Mouse (Mus musculus): ENCODE measurements around the gene 1700037H04Rik. TPM values are rescaled to one million over a fixed set of nuclear protein-coding genes. Genes with fewer than 3 reads are reported as not detected.

The 1700037H04Rik gene
- polyA plus RNA-seq, 1 experiment from 2014 or later = 97.1 TPM

GRCm38 (mm10) chr2:131172322-131172721, 12.4 kb upstream of the 1700037H04Rik start:
- 0 out of 2 replicates have a peak, but pooled peaks cover 2% of the 10 kb centered on the region for H3K36me3 ChIP-seq (ENCODE audit: control insufficient read depth, insufficient read depth)
- H3K27ac ChIP-seq (ENCODE audit: low read length) = no peak overlapping the region
- no peak overlapping the region for H3K4me2 ChIP-seq (ENCODE audit: low read length)
- ATAC-seq = no peak
- H3K4me1 ChIP-seq (replicated peaks; ENCODE audit: control insufficient read depth, insufficient read depth, low read length) = peaks cover 24% of the 10 kb centered on the region
- H3K9ac ChIP-seq (replicated peaks; ENCODE audit: low read depth, low read length) = no peak overlapping the region
- 52% methylated on average over 9 of the region's 9 CpGs for WGBS
- H3K27me3 ChIP-seq (replicated peaks; ENCODE audit: control insufficient read depth, insufficient read depth, low read length) = peaks cover 14% of the 10 kb centered on the region
- H3K4me3 ChIP-seq (replicated peaks; ENCODE audit: low read length) = no peak overlapping the region
- H3K9me3 ChIP-seq (ENCODE audit: control insufficient read depth, low read length) = no peaks in the 10 kb centered on the region

GRCm38 (mm10) chr2:131171401-131172104, 11.7 kb upstream of the 1700037H04Rik start:
- 0 out of 2 replicates have a peak overlapping the region, but pooled peaks have one; percentile 15 for H3K9ac ChIP-seq (replicated peaks; ENCODE audit: low read depth, low read length)
- no peak overlapping the region for H3K4me3 ChIP-seq (replicated peaks; ENCODE audit: low read length)
- 16% methylated on average over 43 of the region's 43 CpGs for WGBS
- ATAC-seq = no peak
- H3K36me3 ChIP-seq (ENCODE audit: control insufficient read depth, insufficient read depth) = 0 out of 2 replicates have a peak, but pooled peaks cover 2% of the 10 kb centered on the region
- no peaks in the 10 kb centered on the region for H3K9me3 ChIP-seq (ENCODE audit: control insufficient read depth, low read length)
- peaks cover 14% of the 10 kb centered on the region for H3K27me3 ChIP-seq (replicated peaks; ENCODE audit: control insufficient read depth, insufficient read depth, low read length)
- 0 out of 2 replicates have a peak overlapping the region, but pooled peaks have one; percentile 8 for H3K4me2 ChIP-seq (ENCODE audit: low read length)
- H3K4me1 ChIP-seq (replicated peaks; ENCODE audit: control insufficient read depth, insufficient read depth, low read length) = peaks cover 16% of the 10 kb centered on the region
- no peak overlapping the region for H3K27ac ChIP-seq (ENCODE audit: low read length)

- WGBS = 21% methylated on average over 9 of the region's 9 CpGs
- Histone ChIP-seq H3K27me3 (replicated peaks; ENCODE audit: control insufficient read depth, insufficient read depth, low read length) (peaks cover 14% of the 10 kb centered on the region), H3K4me3 (replicated peaks; ENCODE audit: low read length) (no peak overlapping the region), H3K9me3 (ENCODE audit: control insufficient read depth, low read length) (no peaks in the 10 kb centered on the region), H3K4me2 (ENCODE audit: low read length) (no peak overlapping the region), H3K4me1 (replicated peaks; ENCODE audit: control insufficient read depth, insufficient read depth, low read length) (peaks cover 11% of the 10 kb centered on the region), H3K9ac (replicated peaks; ENCODE audit: low read depth, low read length) (no peak overlapping the region), H3K27ac (ENCODE audit: low read length) (no peak overlapping the region), H3K36me3 (ENCODE audit: control insufficient read depth, insufficient read depth) (0 out of 2 replicates have a peak, but pooled peaks cover 2% of the 10 kb centered on the region)
- ATAC-seq = no peak
These were observed 11.1 kb upstream of the 1700037H04Rik start for GRCm38 (mm10) chr2:131170936-131171335.

- Histone ChIP-seq H3K36me3 (ENCODE audit: control insufficient read depth, insufficient read depth) (0 out of 2 replicates have a peak, but pooled peaks cover 2% of the 10 kb centered on the region), H3K27me3 (replicated peaks; ENCODE audit: control insufficient read depth, insufficient read depth, low read length) (peaks cover 14% of the 10 kb centered on the region), H3K4me1 (replicated peaks; ENCODE audit: control insufficient read depth, insufficient read depth, low read length) (peaks cover 4% of the 10 kb centered on the region), H3K9ac (replicated peaks; ENCODE audit: low read depth, low read length) (no peak overlapping the region), H3K27ac (ENCODE audit: low read length) (no peak overlapping the region), H3K9me3 (ENCODE audit: control insufficient read depth, low read length) (no peaks in the 10 kb centered on the region), H3K4me3 (replicated peaks; ENCODE audit: low read length) (no peak overlapping the region), H3K4me2 (ENCODE audit: low read length) (no peak overlapping the region)
- 59% methylated on average over 1 of the region's 1 CpGs for WGBS
- peak; percentile 32; the same call in 1 of the 2 replicates for ATAC-seq
These were observed 9.0 kb upstream of the 1700037H04Rik start for GRCm38 (mm10) chr2:131168914-131169313.

- no peak for ATAC-seq
- no peaks in the 10 kb centered on the region for H3K9me3 ChIP-seq (ENCODE audit: control insufficient read depth, low read length)
- WGBS = 86% methylated on average over 6 of the region's 6 CpGs
- H3K4me2 ChIP-seq (ENCODE audit: low read length) = no peak overlapping the region
- 0 out of 2 replicates have a peak, but pooled peaks cover 2% of the 10 kb centered on the region for H3K36me3 ChIP-seq (ENCODE audit: control insufficient read depth, insufficient read depth)
- H3K4me3 ChIP-seq (replicated peaks; ENCODE audit: low read length) = no peak overlapping the region
- H3K27me3 ChIP-seq (replicated peaks; ENCODE audit: control insufficient read depth, insufficient read depth, low read length) = peaks cover 14% of the 10 kb centered on the region
- no peak overlapping the region for H3K27ac ChIP-seq (ENCODE audit: low read length)
- no peak overlapping the region for H3K9ac ChIP-seq (replicated peaks; ENCODE audit: low read depth, low read length)
- peaks cover 3% of the 10 kb centered on the region; the same call in 1 of the 2 replicates for H3K4me1 ChIP-seq (replicated peaks; ENCODE audit: control insufficient read depth, insufficient read depth, low read length)
These were observed 8.1 kb upstream of the 1700037H04Rik start for GRCm38 (mm10) chr2:131167984-131168383.

- Histone ChIP-seq H3K4me3 (replicated peaks; ENCODE audit: low read length) (no peak overlapping the region), H3K4me2 (ENCODE audit: low read length) (no peak overlapping the region), H3K36me3 (ENCODE audit: control insufficient read depth, insufficient read depth) (no peaks in the 10 kb centered on the region), H3K27me3 (replicated peaks; ENCODE audit: control insufficient read depth, insufficient read depth, low read length) (0 out of 2 replicates have a peak, but pooled peaks cover 3% of the 10 kb centered on the region), H3K9me3 (ENCODE audit: control insufficient read depth, low read length) (no peaks in the 10 kb centered on the region), H3K9ac (replicated peaks; ENCODE audit: low read depth, low read length) (no peak overlapping the region), H3K27ac (ENCODE audit: low read length) (no peak overlapping the region), H3K4me1 (replicated peaks; ENCODE audit: control insufficient read depth, insufficient read depth, low read length) (peaks cover 3% of the 10 kb centered on the region; the same call in 1 of the 2 replicates)
- 88% methylated on average over 2 of the region's 2 CpGs for WGBS
- no peak for ATAC-seq
These were observed 6.3 kb upstream of the 1700037H04Rik start for GRCm38 (mm10) chr2:131166172-131166571.

GRCm38 (mm10) chr2:131163924-131164323, 4.0 kb upstream of the 1700037H04Rik start:
- Histone ChIP-seq H3K9me3 (ENCODE audit: control insufficient read depth, low read length) (no peaks in the 10 kb centered on the region), H3K36me3 (ENCODE audit: control insufficient read depth, insufficient read depth) (no peaks in the 10 kb centered on the region), H3K27ac (ENCODE audit: low read length) (no peak overlapping the region), H3K4me1 (replicated peaks; ENCODE audit: control insufficient read depth, insufficient read depth, low read length) (peaks cover 9% of the 10 kb centered on the region), H3K4me2 (ENCODE audit: low read length) (no peak overlapping the region), H3K9ac (replicated peaks; ENCODE audit: low read depth, low read length) (no peak overlapping the region), H3K4me3 (replicated peaks; ENCODE audit: low read length) (no peak overlapping the region), H3K27me3 (replicated peaks; ENCODE audit: control insufficient read depth, insufficient read depth, low read length) (no peaks in the 10 kb centered on the region)
- no peak for ATAC-seq
- 77% methylated on average over 7 of the region's 7 CpGs for WGBS

GRCm38 (mm10) chr2:131160671-131161111, 810 bp upstream of the 1700037H04Rik start:
- peak overlapping the region; percentile 96 for H3K27ac ChIP-seq (ENCODE audit: low read length)
- H3K4me3 ChIP-seq (replicated peaks; ENCODE audit: low read length) = peak overlapping the region; percentile 95
- under 1% methylated on average over 17 of the region's 17 CpGs for WGBS
- peaks cover 23% of the 10 kb centered on the region for H3K4me1 ChIP-seq (replicated peaks; ENCODE audit: control insufficient read depth, insufficient read depth, low read length)
- peak overlapping the region; percentile 84 for H3K4me2 ChIP-seq (ENCODE audit: low read length)
- H3K9ac ChIP-seq (replicated peaks; ENCODE audit: low read depth, low read length) = peak overlapping the region; percentile 63
- ATAC-seq = no peak
- no peaks in the 10 kb centered on the region for H3K36me3 ChIP-seq (ENCODE audit: control insufficient read depth, insufficient read depth)
- H3K9me3 ChIP-seq (ENCODE audit: control insufficient read depth, low read length) = no peaks in the 10 kb centered on the region
- no peaks in the 10 kb centered on the region for H3K27me3 ChIP-seq (replicated peaks; ENCODE audit: control insufficient read depth, insufficient read depth, low read length)

- H3K9ac ChIP-seq (replicated peaks; ENCODE audit: low read depth, low read length) = peak overlapping the region; percentile 85
- peaks cover 23% of the 10 kb centered on the region for H3K4me1 ChIP-seq (replicated peaks; ENCODE audit: control insufficient read depth, insufficient read depth, low read length)
- H3K9me3 ChIP-seq (ENCODE audit: control insufficient read depth, low read length) = no peaks in the 10 kb centered on the region
- ATAC-seq = peak; percentile 67
- peak overlapping the region; percentile 95 for H3K4me3 ChIP-seq (replicated peaks; ENCODE audit: low read length)
- peak overlapping the region; percentile 64 for H3K4me2 ChIP-seq (ENCODE audit: low read length)
- no peaks in the 10 kb centered on the region for H3K27me3 ChIP-seq (replicated peaks; ENCODE audit: control insufficient read depth, insufficient read depth, low read length)
- 1% methylated on average over 18 of the region's 18 CpGs for WGBS
- peak overlapping the region; percentile 81 for H3K27ac ChIP-seq (ENCODE audit: low read length)
- no peaks in the 10 kb centered on the region for H3K36me3 ChIP-seq (ENCODE audit: control insufficient read depth, insufficient read depth)
These were observed 380 bp downstream of the 1700037H04Rik start for GRCm38 (mm10) chr2:131159491-131159910.
